Mouse (Mus musculus): ENCODE data around the gene Slc2a1.

Gene Slc2a1

GRCm38 (mm10) chr4:119177702-119178101 is 69.2 kb downstream of the Slc2a1 start:
- no peak for DNase-seq (ENCODE audit: low spot score)

- no peak for DNase-seq (ENCODE audit: low spot score)
These were observed 69.8 kb downstream of the Slc2a1 start for GRCm38 (mm10) chr4:119178331-119178730.

DNA sequence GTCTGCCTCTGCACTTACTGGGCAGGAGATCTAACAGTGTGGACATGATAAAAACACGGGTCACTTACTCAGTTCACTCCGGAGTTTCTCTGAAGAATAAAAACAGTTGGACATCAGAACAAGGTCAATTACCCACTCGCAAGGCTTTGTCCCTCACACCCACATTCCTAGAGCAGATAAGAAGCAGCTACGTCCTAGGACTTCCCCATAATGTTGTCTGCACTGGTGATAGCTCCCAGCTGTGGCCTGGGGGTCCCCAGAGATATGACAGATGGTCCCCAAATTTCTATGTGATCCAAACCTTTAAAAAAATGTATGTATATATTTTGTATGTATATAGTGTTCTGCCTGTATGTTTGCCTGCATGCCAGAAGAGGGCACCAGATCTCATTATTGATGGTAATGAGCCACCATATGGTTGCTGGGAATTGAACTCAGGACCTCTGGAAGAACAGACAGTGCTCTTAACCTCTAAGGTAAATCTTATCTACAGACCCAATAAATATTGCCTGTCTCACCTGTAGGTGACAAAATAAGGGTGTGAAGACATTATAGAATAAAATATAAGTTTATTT is 71.7 kb downstream of the Slc2a1 start:
- DNase-seq (ENCODE audit: low spot score): no peak

GRCm38 (mm10) chr4:119181456-119181855 is 72.9 kb downstream of the Slc2a1 start:
- DNase-seq (ENCODE audit: low spot score): no peak

- DNase-seq (ENCODE audit: low spot score): no peak
These were observed 75.0 kb downstream of the Slc2a1 start for GRCm38 (mm10) chr4:119183525-119183924.

- DNase-seq (ENCODE audit: low spot score): no peak
These were observed 77.3 kb downstream of the Slc2a1 start for GRCm38 (mm10) chr4:119185771-119186170.
